Mouse (Mus musculus) brain, adult 2 months (tissue): Measurements from ENCODE around the gene Mcemp1.

Experiments
- DNase-seq: peaks from one replicate; pipeline ENCODE4 v3.0.0; 2011; ENCODE audit warnings: low read depth, low spot score

Gene Mcemp1

DNA sequence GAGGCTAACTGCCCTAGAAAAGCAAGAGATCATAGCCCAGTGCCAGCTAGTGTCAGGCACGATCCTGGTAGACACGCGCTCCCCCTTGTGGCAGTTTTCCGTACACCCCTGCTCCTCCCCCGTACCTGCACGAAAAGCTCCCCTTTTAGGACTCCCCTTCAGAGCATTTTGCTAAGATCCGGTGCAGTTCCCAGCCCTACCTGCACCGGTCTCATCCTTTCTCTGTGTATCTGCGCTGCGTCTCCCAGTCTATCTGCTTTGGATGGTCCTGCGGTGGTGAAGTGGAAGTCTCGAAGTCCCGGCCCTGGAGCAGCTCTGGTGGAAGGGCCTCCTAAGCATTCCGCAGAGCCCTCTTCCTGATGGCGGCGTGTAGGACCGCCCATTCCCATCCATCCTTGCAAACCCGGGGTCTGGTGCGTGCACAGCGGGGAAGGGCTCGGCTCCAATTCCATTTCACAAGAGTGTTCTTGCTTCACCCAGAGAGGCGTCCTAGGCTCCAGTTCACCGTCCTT lies 6.5 kb downstream of the Mcemp1 start, which contains the start of gene Fcor:
Fcor (minus strand) TSS at position 383 of the 512 bp plus-strand sequence.
- peak; percentile 95 for DNase-seq

DNA sequence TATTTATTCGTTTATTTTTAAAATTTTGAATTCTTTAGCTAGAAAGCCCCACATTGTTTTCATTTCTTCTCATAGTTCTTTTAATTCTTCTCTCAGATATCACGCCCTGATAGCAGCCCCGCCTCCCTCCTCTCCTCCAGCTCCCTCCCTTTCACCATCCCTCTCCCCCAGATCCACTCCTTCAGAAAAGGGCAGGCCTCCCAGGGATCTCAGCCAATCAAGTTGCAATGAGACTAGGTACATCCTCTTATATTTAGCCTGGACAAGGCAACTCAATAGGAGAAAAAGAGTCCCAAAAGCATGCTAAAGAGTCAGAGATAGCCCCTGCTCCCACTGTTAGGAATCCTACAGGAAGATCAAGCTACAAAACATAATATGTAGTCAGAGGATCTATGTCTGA lies 9.1 kb downstream of the Mcemp1 start:
- no peak for DNase-seq

DNA sequence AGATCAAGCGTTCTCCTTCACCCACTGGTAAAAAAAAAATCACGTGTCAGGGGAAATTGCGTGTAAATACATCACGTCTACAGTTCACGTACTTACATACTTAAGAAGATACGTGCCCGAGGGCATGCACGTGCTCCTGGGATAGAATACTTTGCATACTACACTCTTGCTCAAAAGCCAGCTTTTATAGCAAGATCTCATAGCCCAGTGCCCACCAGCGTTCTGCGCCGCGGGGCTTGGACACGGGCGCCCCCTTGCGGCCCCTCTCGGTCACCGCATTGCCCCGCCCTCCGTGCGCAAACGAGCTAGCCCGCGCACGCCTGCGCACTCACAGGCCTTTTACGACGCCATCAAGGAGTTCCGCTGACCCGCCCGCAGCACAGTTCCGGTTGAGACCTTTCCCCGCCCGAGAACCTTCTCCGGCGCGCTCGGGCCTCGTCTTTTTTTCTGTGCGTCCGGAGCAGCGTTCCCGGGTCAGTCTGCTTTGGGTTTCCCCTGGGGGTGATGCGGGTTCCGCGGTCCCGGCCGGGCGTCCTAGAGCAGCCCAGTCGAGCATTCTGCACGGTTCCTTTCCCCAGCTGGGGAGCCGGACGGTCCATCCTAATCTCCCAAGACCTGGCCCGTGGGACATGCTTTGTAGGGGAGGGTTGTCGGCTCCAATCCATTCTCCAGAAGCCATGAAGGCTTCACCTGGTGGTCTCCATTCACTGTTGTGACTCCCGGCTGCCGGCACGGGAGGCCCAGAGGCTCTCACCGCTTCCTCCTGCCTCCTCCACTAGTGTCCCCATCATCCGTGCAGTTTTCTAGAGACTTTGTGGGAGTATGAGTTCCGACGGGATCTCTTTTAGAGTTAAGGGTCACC lies 10.8 kb downstream of the Mcemp1 start, which contains the start of gene Trappc5:
Trappc5 (plus strand) TSS at position 169 of the 862 bp plus-strand sequence.
- peak; percentile 97 for DNase-seq

DNA sequence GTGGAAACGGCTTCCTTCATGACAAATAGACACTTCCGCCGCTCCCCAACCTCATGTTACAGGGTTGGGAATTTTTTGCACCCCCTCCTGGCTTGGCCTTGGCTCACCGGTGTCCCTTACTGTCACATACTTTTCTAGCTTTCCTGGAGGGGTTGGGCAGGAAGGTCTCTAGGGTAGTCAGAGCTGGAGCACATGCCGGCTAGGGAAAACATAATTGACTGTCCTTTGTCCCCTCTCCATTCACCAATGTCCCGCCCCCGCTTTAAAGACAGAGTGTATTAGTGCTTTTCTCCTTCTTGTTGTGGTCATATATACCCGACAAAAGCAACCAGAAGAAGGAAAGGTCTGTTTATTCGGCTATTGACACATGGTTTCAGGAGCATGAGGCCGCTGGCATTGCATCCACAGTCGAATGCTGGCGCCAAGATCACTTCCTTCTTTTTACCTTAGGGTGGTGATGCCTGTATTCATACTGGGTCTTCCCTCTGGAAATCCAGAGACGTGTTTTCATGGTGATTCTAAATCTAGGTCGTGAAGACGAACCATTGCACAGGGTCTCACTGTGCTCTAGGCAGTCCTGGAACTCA lies 11.5 kb downstream of the Mcemp1 start:
- DNase-seq, result peak; percentile 29

DNA sequence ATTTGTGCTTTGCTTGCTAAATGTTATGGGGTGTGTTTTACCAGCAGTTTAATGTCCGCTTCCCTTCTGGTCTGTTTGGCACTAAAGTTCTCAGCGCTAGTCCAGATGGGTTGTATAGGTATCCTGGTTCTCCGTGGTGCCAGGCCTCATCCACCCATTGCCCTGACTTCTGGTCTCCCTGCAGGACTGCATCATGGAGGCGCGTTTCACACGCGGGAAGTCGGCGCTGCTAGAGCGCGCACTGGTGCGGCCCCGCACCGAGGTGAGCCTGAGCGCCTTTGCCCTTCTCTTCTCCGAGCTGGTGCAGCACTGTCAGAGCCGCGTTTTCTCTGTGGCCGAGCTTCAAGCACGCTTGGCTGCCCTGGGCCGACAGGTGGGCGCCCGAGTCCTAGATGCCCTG lies 13.3 kb downstream of the Mcemp1 start:
- DNase-seq, result no peak

DNA sequence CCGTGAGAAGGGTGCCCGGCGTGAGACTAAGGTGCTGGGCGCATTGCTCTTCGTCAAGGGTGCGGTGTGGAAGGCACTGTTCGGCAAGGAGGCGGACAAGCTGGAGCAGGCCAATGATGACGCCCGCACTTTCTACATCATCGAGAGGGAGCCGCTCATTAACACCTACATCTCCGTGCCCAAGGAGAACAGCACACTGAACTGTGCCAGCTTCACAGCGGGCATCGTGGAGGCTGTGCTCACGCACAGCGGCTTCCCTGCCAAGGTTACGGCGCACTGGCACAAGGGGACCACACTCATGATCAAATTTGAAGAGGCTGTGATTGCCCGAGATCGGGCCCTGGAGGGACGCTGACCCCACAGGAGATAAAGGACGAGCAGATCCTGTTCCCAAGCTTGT lies 13.7 kb downstream of the Mcemp1 start:
- peak; percentile 74 for DNase-seq

DNA sequence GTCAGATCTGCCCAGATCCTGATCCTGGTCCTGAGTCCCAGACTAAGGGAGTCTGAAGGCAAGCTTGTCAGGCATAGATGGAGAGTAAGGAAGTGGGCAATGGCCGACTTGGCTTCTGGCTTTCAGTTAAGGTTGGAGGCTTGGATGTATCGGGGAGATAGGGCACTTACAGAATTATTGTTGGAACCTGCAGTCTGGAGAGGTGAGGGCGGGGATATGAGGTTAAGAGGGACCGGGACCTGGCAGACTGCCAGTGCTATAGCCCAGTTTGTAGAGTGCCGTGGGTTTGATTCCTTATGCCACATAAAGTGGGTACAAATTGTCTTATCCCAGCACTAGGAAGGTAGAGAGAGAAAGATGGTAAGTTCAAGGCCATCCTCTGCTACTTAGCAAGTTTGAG lies 14.1 kb downstream of the Mcemp1 start:
- no peak for DNase-seq

DNA sequence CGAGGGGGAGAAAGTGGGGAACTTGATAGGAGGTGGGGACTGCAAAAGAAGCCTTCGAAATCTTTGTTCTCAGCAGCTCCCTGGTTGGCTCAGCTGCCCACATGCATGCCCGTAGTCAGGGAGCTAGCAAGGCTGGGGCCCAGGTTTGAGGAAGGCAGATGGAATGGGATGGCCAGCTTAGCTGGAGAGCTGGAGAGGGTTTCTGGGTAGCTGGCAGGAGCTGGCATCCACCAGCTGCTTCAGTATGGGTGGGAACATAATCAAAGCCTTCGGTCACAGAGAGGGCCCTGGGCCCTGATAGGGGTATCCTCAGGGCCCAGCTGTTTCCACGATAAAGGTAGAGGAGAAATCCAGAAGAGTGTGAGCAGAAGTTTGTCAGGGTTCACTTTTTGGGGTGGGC lies 16.9 kb downstream of the Mcemp1 start:
- DNase-seq, result peak; percentile 38

DNA sequence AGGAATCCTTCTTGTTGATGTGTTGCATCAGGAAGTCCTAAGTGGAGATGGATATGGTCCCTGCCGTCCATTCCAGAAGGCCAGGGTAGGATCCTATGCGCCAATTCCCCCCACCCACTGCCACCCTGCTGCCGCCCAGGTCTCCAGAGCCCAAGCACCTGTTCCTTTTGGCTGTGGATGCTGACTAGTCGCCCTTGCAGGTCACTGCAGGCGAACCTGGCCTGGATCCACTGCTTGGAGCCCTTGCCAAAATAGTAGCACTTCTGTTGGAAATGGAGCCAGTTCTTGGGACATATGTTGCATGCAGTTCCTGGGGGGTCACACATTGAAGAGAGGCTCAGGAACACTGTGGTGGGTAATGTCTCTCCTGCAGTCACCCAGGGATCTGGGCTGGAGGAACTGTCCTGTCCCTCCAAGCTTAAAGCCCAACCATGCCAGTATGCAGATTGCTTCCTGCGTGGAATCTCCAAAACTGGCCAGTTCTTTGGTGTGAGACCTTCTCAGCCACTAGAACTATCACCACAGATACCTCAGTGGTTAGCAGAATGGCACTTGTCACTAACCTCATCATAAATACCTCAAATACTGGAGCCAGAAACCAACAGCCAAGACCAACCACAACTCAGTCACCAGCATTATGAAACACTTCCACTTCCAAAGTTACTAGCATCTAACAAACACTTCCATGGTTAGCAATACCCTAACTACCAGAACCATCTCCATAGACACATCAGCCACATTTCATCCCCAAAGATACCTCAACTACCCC lies 18.0 kb downstream of the Mcemp1 start:
- peak; percentile 88 for DNase-seq

DNA sequence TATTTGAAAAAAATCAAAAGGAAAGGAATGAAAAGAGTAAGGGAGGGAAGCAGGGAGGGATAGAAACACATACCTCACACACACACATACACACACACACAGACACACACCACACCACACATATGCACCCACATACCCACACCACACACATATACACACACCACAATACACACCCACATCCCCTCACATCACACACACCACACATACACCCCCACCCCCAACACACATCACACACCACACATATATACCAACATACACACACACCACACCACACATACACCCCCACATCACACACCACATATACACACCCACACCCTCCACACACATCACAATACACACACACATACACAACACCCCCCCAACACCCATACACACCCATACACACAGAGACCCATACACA lies 19.0 kb downstream of the Mcemp1 start:
- DNase-seq, result no peak

DNA sequence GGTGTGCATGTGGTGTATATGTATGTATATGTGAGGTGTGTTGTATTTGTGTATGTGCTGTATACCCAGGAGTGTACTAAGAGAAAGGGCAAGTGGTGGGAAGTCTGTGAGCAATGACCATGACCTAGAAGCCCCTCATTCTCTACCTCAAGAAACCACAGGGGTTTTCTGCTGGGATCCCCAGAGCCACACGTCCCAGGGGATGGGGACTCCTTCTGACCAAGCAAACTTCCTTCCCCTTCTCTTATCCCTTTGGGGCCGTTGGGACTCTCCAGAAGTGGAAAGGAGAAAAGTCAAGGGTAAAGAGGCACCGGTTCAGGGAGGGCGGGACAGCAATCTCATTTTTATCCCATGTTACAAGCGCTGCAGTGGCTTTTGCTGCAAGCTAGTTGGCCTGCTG lies 19.9 kb downstream of the Mcemp1 start:
- no peak for DNase-seq

DNA sequence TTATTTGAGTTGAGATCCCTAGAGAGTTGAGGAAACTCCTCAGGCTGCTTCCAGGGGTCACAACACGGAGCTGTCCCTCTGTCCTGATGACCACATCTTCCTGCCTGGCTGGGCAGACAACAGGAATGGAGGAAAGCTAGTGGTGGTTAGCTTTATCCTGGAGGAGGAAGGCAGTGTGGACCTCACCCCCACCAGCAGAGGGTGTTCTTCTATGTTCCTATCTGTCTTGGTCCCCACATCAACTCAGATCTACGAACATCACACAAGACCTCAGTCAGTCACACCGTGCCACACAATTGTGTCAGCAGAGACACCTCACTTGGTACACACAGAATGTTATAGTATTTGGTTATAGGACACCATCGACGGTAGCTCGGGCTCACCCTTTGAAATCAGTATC lies 22.0 kb downstream of the Mcemp1 start:
- no peak for DNase-seq

DNA sequence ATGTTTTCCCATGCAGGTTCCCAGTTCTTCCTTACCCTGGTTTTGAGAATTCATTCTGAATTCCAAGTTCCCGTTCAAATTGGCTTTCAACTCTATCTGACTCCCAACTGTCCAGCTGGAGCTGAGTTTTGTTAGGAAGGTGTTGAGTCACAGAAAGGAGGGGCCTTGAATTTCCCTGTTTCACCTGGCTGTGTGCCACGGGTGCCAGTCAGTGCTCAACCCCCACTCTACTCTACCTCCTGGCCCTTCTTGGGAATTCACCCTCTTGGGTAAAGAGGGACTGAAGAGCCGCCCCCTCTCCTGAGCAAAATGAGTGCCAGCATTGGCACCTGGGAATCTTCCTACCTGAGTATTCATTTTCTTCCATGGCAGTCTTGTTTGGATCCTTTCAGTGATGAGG lies 25.2 kb downstream of the Mcemp1 start:
- no peak for DNase-seq

DNA sequence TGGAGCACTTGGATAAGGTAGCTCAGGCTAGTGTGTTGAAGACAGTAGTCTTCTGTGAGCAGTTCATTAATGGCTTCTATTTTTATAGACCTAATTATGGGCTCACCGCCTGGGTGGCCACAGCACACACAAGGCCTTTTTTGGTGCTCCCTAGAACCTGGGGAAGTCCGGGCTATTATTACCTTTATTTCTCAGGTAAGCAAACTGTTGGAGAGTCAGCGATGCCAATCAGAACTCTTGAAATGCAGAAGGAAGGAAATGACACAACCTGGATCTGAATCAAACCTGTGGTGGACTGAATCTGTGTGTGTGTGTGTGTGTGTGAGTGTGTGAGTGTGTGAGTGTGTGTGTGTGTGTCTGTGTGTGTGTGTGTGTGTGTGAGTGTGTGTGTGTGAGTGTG lies 28.6 kb downstream of the Mcemp1 start, which contains the start of gene Fcer2a:
Fcer2a (minus strand) TSS at position 55 of the 400 bp plus-strand sequence.
- DNase-seq, result no peak

DNA sequence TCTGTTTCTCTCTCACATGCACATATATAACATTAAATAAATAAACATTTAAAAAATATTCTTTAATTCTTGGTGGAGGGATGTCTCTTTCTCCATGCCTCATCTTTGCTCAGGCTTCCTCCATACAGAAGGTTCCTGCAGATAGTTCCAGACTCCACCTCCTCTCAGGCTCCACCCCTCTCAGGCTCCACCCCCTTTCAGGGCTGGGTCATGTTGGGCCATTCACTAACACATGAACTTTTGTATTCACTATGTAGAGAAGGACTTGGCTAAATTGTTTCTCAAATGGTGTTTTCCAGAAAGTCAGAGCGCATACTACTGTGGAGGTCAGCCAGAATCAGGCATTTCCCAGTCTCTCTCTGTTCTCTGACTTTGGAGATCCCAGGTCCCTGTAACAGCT lies 35.9 kb downstream of the Mcemp1 start:
- no peak for DNase-seq

DNA sequence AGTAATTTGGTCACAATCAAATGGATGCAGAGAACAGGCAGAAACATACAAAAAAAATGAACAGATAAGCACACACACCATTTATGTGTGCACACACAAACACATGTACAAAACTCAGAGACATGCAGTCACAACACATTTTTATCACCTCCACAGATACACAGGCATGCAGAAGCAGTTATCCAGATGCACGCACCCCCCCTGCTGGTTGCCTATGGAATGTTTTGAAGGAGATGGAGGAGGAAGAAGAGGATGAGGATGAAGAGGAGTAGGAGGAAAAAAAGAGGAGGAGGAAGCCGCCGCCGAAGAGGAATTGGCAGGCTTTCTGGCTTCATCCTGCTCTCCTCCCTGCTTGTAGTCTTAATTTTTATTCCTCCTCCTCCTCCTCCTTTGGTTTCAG lies 40.2 kb downstream of the Mcemp1 start:
- DNase-seq, result peak; percentile 49

DNA sequence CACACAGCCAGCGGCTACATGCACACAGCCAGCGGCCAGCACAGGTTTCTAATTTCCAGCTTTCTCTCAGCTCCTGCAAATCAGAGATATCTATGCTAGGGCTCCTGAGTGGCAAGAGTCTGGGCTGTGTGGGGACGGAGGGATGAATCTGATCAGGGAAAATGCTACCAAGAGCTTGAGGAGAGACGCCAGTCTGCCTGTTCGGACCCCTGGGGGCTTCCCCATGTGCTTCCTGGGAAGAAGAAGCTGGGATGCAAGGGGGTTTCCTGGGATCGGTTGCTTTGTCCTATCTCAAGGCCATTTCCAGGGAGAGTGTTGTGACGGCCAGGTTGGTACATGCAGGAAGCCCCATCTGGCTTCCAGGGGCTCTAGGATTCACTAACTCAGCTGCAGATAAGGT lies 42.1 kb downstream of the Mcemp1 start:
- no peak for DNase-seq

DNA sequence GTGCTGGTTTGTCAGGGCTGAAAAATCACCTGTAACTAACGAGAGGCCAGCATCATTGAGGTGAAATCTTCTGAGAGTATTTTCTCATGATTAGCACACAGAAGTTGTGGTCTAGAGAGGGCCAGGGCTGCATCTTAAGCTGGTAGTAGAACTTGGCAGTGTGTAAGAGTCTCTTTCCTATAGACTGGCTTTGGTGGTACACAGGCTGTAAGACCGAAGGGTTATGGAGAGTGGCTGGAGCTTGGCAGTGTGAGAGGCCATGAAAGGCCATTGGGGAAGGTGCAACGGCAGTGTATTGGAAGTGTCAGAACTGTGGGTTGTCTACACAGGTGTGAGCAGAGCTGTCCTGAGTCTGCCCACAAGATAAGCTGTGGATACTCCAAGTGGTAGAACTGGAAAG lies 44.8 kb downstream of the Mcemp1 start:
- DNase-seq, result no peak

DNA sequence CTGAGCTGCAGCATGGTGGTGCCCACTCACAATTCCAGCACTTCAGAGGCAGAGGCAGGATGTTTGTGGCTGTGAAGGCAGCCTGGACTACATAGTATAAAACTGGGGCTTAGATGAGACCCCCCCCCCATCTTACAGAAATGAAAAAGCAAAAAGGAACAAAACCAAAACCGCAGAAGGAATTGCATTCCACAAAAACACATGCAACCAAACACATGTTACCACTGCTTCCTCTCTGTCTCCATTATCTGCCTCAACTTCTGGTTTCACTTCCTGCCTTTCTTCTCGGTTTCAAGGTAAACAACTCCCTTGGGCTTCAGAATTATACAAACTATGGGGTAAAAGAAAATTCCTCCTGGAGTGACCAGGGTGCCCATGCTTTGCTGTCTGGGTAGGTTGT lies 46.1 kb downstream of the Mcemp1 start:
- DNase-seq, result peak; percentile 2

DNA sequence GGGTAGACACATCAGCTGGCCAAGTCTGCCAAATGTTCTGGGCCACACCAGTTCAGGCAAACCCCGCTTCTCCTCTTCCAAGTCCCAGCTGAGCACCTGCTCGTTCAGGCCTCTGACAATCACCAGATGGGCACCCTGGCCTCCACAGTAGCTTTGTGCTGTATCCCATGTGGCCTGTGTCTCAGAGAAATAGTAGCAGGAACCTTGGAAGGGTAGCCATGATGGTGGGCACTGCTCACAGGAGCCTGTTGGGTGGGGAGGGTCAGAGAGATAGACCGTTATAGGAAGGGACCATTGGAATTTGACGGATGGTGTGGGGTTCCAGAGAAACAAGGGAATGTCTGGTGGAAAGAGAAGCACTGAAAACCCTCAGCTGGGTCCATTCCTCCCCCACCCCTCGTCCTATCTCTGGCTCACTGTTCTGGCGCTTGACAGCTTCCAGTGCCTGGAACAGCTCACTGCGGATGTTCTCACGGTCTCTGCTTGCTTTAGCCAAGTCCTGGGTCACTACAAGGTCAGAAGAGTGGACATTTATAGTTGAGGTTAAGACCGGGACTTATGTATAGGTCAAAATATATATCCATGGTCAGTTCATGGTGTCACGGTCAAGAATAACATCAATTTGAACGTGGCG lies 51.9 kb downstream of the Mcemp1 start:
- no peak for DNase-seq

DNA sequence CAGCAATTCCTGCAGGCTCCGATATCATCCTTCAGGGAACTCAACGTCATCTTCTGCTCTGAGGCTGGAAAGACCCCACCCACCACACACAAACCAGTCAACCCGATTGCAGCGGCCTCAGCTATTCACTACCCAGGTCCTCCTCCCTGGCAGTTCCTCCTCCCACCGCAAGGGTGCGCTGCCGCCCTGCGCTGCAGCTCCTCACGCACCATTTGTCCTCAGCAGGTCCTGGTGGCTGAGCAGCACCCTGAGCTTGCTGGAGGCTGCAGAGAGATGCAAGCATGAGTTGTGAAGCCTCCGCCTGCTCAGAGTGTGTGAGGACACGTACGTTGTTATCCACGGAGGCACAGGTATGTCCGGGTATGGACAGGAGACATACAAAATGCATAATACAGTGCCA lies 53.0 kb downstream of the Mcemp1 start:
- peak; percentile 61 for DNase-seq
